Mouse (Mus musculus) C2C12 (cell line): ENCODE data around the gene Grhl3. TPM values are rescaled to one million over a fixed set of nuclear protein-coding genes. Genes with fewer than 3 reads are reported as not detected.

Experiments used
- H3K27me3 ChIP-seq: one replicate; pipeline ENCODE4 v1.6.1; 2011; ENCODE audit not compliant: control insufficient read depth, insufficient read depth, insufficient read length
- H3K36me3 ChIP-seq: one replicate; pipeline ENCODE4 v1.6.1; 2011; ENCODE audit not compliant: control insufficient read depth, insufficient read depth
- H3K4me3 ChIP-seq: one replicate; pipeline ENCODE4 v1.5.1; 2011; ENCODE audit warnings: mild to moderate bottlenecking, control low read depth; ENCODE audit not compliant: poor library complexity, insufficient read depth, severe bottlenecking
- H3K79me2 ChIP-seq: one replicate; pipeline ENCODE4 v1.6.1; 2011; ENCODE audit not compliant: control insufficient read depth, insufficient read depth
- H3K79me3 ChIP-seq: one replicate; pipeline ENCODE4 v1.6.1; 2011; ENCODE audit warnings: low read depth, control low read depth
- H3ac ChIP-seq: one replicate; pipeline ENCODE3; 2011; ENCODE audit warnings: low read depth; ENCODE audit not compliant: control insufficient read depth, insufficient read length
- CEBPB ChIP-seq: IDR thresholded peaks from one replicate; pipeline ENCODE4 v1.6.1; 2011; ENCODE audit warnings: low read depth, mild to moderate bottlenecking, control low read depth, moderate library complexity
- CTCF ChIP-seq: IDR thresholded peaks from one replicate; pipeline ENCODE4 v1.5.1; 2011; ENCODE audit not compliant: control insufficient read depth, insufficient read depth, insufficient read length
- FOSL1 ChIP-seq: IDR thresholded peaks from one replicate; pipeline ENCODE4 v1.8.0; 2011; ENCODE audit warnings: mild to moderate bottlenecking, low read length; ENCODE audit not compliant: poor library complexity, insufficient read depth, severe bottlenecking
- MAX ChIP-seq: IDR thresholded peaks from one replicate; pipeline ENCODE4 v1.6.1; 2011; ENCODE audit warnings: mild to moderate bottlenecking, control low read depth
- MYOD1 ChIP-seq: IDR thresholded peaks from one replicate; pipeline ENCODE4 v1.6.1; 2011; ENCODE audit warnings: low read depth; ENCODE audit not compliant: control insufficient read depth, insufficient read length
- MYOG ChIP-seq: IDR thresholded peaks from one replicate; pipeline ENCODE4 v1.6.1; 2011; ENCODE audit not compliant: control insufficient read depth, insufficient read length; ENCODE audit errors: extremely low read depth
- USF1 ChIP-seq: IDR thresholded peaks from one replicate; pipeline ENCODE4 v1.6.1; 2011; ENCODE audit warnings: low read depth, mild to moderate bottlenecking, control low read depth, moderate library complexity
- polyA plus RNA-seq: library from polyadenylated mRNA; unstranded; fragments of >200 nt; fragmentation: generic; extraction: Trizol; gene quantifications from one replicate; pipeline ENCODE4 v1.2.1, GENCODE M21; 2012; ENCODE audit warnings: missing spikeins

Gene Grhl3
- polyA plus RNA-seq, 1 experiment, result 0.49 TPM

DNA sequence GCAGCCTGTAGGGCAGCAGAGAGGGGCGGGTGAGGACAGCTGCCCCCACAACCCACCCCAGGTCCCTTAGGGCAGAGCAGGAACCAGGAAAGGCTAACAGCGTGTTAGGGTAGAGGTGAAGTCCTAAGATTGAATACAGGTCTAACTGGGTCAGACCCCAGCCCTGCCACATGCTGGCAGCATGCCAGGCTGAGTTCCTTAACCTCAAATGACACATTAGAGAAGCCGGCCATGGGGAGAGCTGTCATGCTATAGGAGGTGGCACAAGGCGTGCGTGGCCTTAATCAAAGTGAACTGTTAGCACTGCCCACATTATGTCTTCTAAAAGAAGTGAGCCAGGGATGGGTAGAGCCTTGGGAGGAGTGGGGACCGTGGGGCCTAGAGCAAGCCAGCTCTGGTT, 24.1 kb downstream of the Grhl3 start:
- no peaks in the 10 kb centered on the region for H3K36me3 ChIP-seq
- TF ChIP-seq USF1 (no peak), CTCF (no peak), MYOG (no peak), MAX (no peak), CEBPB (no peak), FOSL1 (no peak), MYOD1 (no peak)
- no peak overlapping the region for H3K4me3 ChIP-seq
- H3K79me2 ChIP-seq, result no peaks in the 10 kb centered on the region
- H3K27me3 ChIP-seq, result no peaks in the 10 kb centered on the region
- H3ac ChIP-seq, result no peak overlapping the region
- no peaks in the 10 kb centered on the region for H3K79me3 ChIP-seq

DNA sequence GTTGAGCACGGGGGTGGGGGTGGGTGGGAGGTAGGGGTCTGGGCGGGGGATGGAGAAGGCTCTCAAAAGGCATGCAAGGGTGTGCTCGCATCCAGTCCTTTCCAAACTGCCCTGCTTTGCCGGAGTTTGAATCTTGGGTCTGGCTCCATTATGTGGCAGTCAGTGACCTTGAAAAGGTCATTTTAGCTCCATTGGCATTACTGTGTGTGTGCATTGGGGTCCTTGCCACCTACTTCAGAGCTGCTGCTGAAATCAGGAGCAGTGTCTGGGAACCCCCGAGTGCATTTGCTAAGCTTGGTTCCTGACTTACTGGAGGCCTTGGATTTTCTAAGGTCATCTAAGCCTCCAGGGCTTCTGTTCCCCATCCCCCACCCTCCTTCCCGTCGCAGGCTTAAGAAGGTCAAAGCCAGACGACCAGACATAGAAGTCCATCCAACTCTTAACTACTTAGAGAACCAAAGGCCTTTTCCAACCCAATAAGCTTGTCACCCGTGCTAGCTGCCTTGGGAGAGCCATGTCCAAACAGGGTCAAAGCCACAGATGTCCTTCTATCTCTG, 24.8 kb downstream of the Grhl3 start:
- Histone ChIP-seq H3K27me3 (no peaks in the 10 kb centered on the region), H3ac (no peak overlapping the region), H3K79me2 (no peaks in the 10 kb centered on the region), H3K36me3 (no peaks in the 10 kb centered on the region), H3K79me3 (no peaks in the 10 kb centered on the region), H3K4me3 (no peak overlapping the region)
- TF ChIP-seq CEBPB (no peak), CTCF (no peak), USF1 (no peak), MAX (no peak), FOSL1 (no peak), MYOG (no peak), MYOD1 (no peak)

- Histone ChIP-seq H3K79me3 (no peaks in the 10 kb centered on the region), H3K79me2 (no peaks in the 10 kb centered on the region), H3K4me3 (no peak overlapping the region), H3K27me3 (no peaks in the 10 kb centered on the region), H3K36me3 (no peaks in the 10 kb centered on the region), H3ac (no peak overlapping the region)
- TF ChIP-seq CTCF (no peak), MYOG (no peak), MAX (no peak), MYOD1 (no peak), CEBPB (no peak), USF1 (no peak), FOSL1 (no peak)
These were observed 25.3 kb downstream of the Grhl3 start for GRCm38 (mm10) chr4:135548108-135548507.

DNA sequence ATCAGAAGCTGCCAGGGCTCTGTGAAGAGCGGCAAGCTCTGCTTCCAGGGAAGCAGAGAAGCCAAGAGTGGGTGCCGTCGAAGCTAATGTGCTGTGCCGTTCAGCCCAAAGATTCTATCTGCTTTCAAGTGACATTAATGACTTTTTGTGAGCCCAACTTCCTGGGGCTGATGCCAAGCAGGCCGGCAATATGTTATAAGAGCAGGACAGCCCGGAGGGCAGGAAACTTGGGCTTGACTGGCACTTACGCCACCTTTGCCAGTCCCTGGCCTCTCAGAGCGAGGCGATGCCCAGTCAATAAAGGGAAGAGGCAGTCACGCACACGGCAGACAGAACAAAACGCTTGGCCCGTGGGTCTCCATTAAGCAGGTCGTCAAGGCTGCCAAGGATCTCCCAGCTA, 25.9 kb downstream of the Grhl3 start:
- H3K4me3 ChIP-seq, result no peak overlapping the region
- no peak for TF ChIP-seq FOSL1
- TF ChIP-seq MAX, result no peak
- no peak for TF ChIP-seq CTCF
- TF ChIP-seq CEBPB, result no peak
- TF ChIP-seq MYOG, result no peak
- no peak for TF ChIP-seq USF1
- no peak for TF ChIP-seq MYOD1
- no peaks in the 10 kb centered on the region for H3K36me3 ChIP-seq
- no peaks in the 10 kb centered on the region for H3K27me3 ChIP-seq
- no peaks in the 10 kb centered on the region for H3K79me3 ChIP-seq
- H3ac ChIP-seq, result no peak overlapping the region
- H3K79me2 ChIP-seq, result no peaks in the 10 kb centered on the region

- H3ac ChIP-seq, result no peak overlapping the region
- no peaks in the 10 kb centered on the region for H3K79me2 ChIP-seq
- no peaks in the 10 kb centered on the region for H3K27me3 ChIP-seq
- H3K4me3 ChIP-seq, result no peak overlapping the region
- H3K36me3 ChIP-seq, result no peaks in the 10 kb centered on the region
- TF ChIP-seq CTCF, result no peak
- no peak for TF ChIP-seq FOSL1
- no peak for TF ChIP-seq USF1
- no peak for TF ChIP-seq MYOD1
- no peaks in the 10 kb centered on the region for H3K79me3 ChIP-seq
These were observed 26.6 kb downstream of the Grhl3 start for GRCm38 (mm10) chr4:135546793-135547192.

- Histone ChIP-seq H3K27me3 (no peaks in the 10 kb centered on the region), H3K79me3 (no peaks in the 10 kb centered on the region), H3ac (no peak overlapping the region), H3K79me2 (no peaks in the 10 kb centered on the region), H3K36me3 (no peaks in the 10 kb centered on the region), H3K4me3 (no peak overlapping the region)
- TF ChIP-seq MYOD1, result no peak
- no peak for TF ChIP-seq USF1
- TF ChIP-seq MYOG, result no peak
- no peak for TF ChIP-seq CEBPB
- TF ChIP-seq CTCF, result no peak
- no peak for TF ChIP-seq MAX
- no peak for TF ChIP-seq FOSL1
These were observed 27.4 kb downstream of the Grhl3 start for GRCm38 (mm10) chr4:135546008-135546407.
